Mouse (Mus musculus) left cerebral cortex, adult 11 months (tissue): ENCODE data around the gene Tor1a.
"Not testable (repeated sequence)": the region's sequence is repeated elsewhere in the genome, so short reads cannot be mapped to it uniquely, and the experiment has no call there.

ENCODE experiments used
- DNase-seq: peaks from one replicate; pipeline ENCODE4 v3.0.0; 2022; ENCODE audit warnings: low spot score

Tor1a gene

GRCm38 (mm10) chr2:30918126-30918525 lies 49.6 kb downstream of the Tor1a start:
- no peak for DNase-seq

- DNase-seq = no peak
Observed at GRCm38 (mm10) chr2:30917649-30918048, 50.1 kb downstream of the Tor1a start.

DNA sequence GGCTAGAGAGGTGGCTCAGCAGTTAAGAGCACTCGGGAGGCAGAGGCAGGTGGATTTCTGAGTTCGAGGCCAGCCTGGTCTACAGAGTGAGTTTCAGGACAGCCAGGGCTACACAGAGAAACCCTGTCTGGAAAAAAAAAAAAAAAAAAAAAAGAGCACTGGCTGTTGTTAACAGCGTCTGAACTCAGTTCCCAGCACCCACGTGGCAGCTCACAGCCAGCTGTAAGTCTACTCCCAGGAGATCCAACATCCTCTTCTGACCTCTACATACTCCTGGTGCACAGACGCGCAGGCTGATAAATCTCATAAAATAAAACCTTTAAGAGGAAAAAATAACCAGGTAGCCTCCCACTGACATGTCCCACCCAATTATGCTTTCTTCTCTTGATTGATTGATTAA lies 51.8 kb downstream of the Tor1a start:
- not testable (repeated sequence) for DNase-seq

DNA sequence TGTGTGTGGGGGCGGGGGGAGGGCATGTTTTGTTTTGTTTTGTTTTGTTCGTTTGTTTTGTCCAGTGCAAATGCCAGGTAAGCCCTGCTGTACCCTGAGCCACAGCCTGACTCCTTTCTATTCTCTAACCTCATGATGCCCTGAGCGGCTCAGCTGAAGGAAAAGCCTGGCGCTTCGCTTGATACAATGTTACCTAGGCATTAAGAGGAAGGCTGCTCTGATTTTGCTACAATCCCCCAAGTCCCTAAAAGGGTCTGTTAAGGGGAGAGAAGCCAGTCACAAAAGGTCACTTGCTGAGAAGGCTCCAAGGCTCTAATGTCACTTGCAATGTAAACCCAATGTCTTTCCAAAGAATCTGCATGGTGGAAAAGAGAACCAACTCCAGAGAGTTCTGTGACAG lies 52.4 kb downstream of the Tor1a start:
- no peak for DNase-seq

DNA sequence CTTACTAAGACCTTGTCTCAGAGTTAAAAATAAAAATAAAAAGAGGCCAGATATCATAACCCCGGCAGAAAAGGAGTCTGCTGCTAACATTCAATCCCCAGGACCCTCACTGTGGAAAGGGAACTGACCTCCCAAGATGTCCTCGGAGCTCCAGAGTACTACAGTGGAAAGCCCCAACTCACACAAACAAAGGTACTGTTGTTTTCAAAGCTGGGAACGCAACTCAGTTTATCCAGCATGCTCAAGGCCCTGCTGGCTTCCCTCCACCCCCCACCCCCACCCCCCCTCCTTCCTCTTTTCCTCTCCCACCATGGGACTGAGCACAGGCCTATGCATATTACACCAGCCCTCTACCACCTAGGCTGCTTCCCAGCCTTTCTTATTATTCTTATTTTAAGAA lies 52.9 kb downstream of the Tor1a start:
- no peak for DNase-seq

GRCm38 (mm10) chr2:30913022-30913421 lies 54.7 kb downstream of the Tor1a start:
- DNase-seq = no peak

DNA sequence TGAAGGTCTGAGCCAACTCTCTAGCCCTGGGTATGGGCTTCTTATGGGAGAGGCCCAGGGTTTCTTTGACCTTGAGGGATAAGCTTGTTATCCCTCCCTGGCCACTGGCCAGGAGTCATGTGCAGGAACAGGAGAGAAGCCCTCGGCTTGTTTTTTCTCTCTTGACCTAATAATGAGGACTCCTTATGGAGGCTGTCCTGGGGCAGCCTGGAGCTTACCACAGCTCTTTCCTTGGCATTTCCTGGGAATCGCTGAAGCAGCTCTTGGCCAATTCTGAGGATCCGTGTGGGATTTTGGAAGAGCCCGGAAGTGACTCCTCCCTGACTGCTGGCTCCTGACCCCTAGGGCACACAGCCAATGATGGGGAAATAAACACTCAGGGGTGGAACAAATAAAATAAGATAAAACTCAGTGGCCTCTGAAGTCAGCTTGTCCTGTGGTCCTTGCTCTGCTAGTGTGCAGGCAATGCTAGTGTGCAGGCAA lies 55.4 kb downstream of the Tor1a start:
- DNase-seq = no peak
